ENCODE assay signal across 33 mouse cellular contexts in the genomic region with DNA sequence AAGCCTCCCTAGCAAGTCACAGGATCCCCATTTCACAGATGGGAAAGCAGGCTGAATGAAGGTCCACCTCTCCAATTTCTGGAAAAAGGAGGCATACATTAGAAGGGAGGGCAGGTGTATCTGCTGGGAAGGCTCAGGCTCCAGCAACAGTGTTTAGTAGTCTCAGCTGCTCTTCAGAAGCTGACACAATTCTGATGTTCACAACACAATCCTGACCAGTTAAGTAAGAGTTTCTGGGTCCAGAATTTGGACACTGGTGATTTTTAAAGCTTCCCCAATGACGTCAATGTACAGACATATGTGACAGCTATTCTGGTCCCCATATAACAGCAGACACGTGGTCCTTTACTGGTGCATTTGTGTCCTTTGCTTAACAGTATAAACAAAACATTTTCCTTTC.
"Had no signal": no experiment of that assay in that cellular context is flagged by ENCODE, and none has a peak within 500 bp of the region (broad histone marks: within the 10 kb centered on the region; RNA-seq: fewer than 3 reads in every experiment).

No protein-coding gene starts in this region.

- H3K4me3 ChIP-seq: heart, embryonic 12.5 days; heart, embryonic 13.5 days; heart, embryonic 15.5 days; hindbrain, embryonic 10.5 days; hindbrain, embryonic 12.5 days; hindbrain, embryonic 13.5 days; hindbrain, embryonic 15.5 days; intestine, embryonic 15.5 days; kidney, embryonic 15.5 days; layer of hippocampus, adult 2 months had no signal

- ATAC-seq: hindbrain, embryonic 16.5 days; hindbrain, postnatal 0 days; inflammation-experienced regulatory T-cells, adult 6 months; intestine, embryonic 15.5 days; intestine, embryonic 16.5 days; intestine, postnatal 0 days had no signal

- DNase-seq: heart, postnatal 10 days; heart, postnatal 14 days; heart, postnatal 36 days; heart, postnatal 4 days; kidney, adult 11 months; kidney, adult 18-20 months; kidney, adult 2 months; kidney, adult 8-10 months; kidney, adult 9 months; kidney, postnatal 10 days; kidney, postnatal 14 days; kidney, postnatal 25 days; kidney, postnatal 36 days; kidney, postnatal 4 days; layer of hippocampus, adult 9-11 months; layer of hippocampus, postnatal 36 days had no signal

- H3K27ac ChIP-seq: heart, embryonic 13.5 days; hindbrain, embryonic 10.5 days; hindbrain, embryonic 12.5 days; hindbrain, embryonic 13.5 days; hindbrain, embryonic 14.5 days; hindbrain, embryonic 15.5 days; hindbrain, postnatal 0 days; intestine, embryonic 15.5 days; kidney, embryonic 15.5 days; kidney, postnatal 0 days; layer of hippocampus, adult 2 months had no signal
